Mouse (Mus musculus) heart, embryonic 14.5 days (tissue): Measurements from ENCODE around the gene Elmod3. TPM values are rescaled to one million over a fixed set of nuclear protein-coding genes. Genes with fewer than 3 reads are reported as not detected.

Source experiments
- ATAC-seq: fragments of 200-750 bp; cut with Nextera tagmentation; 2 replicates; pipeline ENCODE4 v1.8.0; 2017; ENCODE audit warnings: low read depth, moderate TSS enrichment; ENCODE audit not compliant: insufficient number of reproducible peaks, insufficient read depth, low FRiP score
- H3K27ac ChIP-seq, 2 experiments: fragments of 200-500 bp in 1 of 2; fragments of 300-500 bp in 1 of 2; sonication (generic) in 1 of 2; replicated peaks in 1 of 2; 2 replicates each; pipeline ENCODE4 v1.5.1; 2012 to 2014; ENCODE audit warnings: low read depth in 2 of 2, low read length in 2 of 2, control low read depth in 1 of 2, mild to moderate bottlenecking in 1 of 2, mixed read lengths in 1 of 2; ENCODE audit not compliant: control insufficient read depth in 1 of 2, insufficient read depth in 1 of 2
- H3K27me3 ChIP-seq: fragments of 300-500 bp; sonication (generic); 2 replicates; pipeline ENCODE4 v1.6.1; 2014; ENCODE audit warnings: mild to moderate bottlenecking, low read length, control low read depth; ENCODE audit not compliant: control insufficient read depth, insufficient read depth
- H3K36me3 ChIP-seq: fragments of 300-500 bp; sonication (generic); 2 replicates; pipeline ENCODE4 v1.6.1; 2014; ENCODE audit warnings: mild to moderate bottlenecking, control low read depth, low read length, mixed read lengths; ENCODE audit not compliant: control insufficient read depth, insufficient read depth
- H3K4me1 ChIP-seq, 2 experiments: fragments of 200-500 bp in 1 of 2; fragments of 300-500 bp in 1 of 2; sonication (generic) in 1 of 2; 2 replicates each; pipeline ENCODE4 v1.6.1; 2012 to 2014; ENCODE audit warnings: low read length in 2 of 2, control low read depth in 1 of 2, mixed read lengths in 1 of 2; ENCODE audit not compliant: control insufficient read depth in 2 of 2, insufficient read depth in 2 of 2
- H3K4me2 ChIP-seq: fragments of 300-500 bp; sonication (generic); 2 replicates; pipeline ENCODE4 v1.6.1; 2014; ENCODE audit warnings: mild to moderate bottlenecking, low read length
- H3K4me3 ChIP-seq, 2 experiments: fragments of 200-500 bp in 1 of 2; fragments of 300-500 bp in 1 of 2; sonication (generic) in 1 of 2; 2 replicates each; pipeline ENCODE4 v1.5.1; 2012 to 2014; ENCODE audit warnings: low read length in 2 of 2, mild to moderate bottlenecking in 2 of 2, control low read depth in 1 of 2, low read depth in 1 of 2, moderate library complexity in 1 of 2; ENCODE audit not compliant: control insufficient read depth in 1 of 2, insufficient read depth in 1 of 2
- H3K9ac ChIP-seq: fragments of 300-500 bp; sonication (generic); 2 replicates; pipeline ENCODE4 v1.6.1; 2014; ENCODE audit warnings: mild to moderate bottlenecking, low read length
- H3K9me3 ChIP-seq: fragments of 300-500 bp; sonication (generic); 2 replicates; pipeline ENCODE4 v1.6.1; 2016; ENCODE audit warnings: low read length, control low read depth; ENCODE audit not compliant: control insufficient read depth
- WGBS: fragments of 180-500 bp; shearing (Covaris S2); extraction: QIAGEN DNeasy Blood & Tissue Kit; methylation state at CpG from one replicate; pipeline ENCODE4 v1.1.7; 2014; 5-methylcytosine and 5-hydroxymethylcytosine counted together
- polyA plus RNA-seq: library from polyadenylated mRNA; unstranded; fragments of >200 nt; fragmentation: Nextera tagmentation; extraction: Ambion mirVana; gene quantifications from 2 replicates; pipeline ENCODE4 v1.2.1, GENCODE M21; 2014

The Elmod3 gene
- polyA plus RNA-seq, 1 experiment from 2014 or later: 16.3 TPM

DNA sequence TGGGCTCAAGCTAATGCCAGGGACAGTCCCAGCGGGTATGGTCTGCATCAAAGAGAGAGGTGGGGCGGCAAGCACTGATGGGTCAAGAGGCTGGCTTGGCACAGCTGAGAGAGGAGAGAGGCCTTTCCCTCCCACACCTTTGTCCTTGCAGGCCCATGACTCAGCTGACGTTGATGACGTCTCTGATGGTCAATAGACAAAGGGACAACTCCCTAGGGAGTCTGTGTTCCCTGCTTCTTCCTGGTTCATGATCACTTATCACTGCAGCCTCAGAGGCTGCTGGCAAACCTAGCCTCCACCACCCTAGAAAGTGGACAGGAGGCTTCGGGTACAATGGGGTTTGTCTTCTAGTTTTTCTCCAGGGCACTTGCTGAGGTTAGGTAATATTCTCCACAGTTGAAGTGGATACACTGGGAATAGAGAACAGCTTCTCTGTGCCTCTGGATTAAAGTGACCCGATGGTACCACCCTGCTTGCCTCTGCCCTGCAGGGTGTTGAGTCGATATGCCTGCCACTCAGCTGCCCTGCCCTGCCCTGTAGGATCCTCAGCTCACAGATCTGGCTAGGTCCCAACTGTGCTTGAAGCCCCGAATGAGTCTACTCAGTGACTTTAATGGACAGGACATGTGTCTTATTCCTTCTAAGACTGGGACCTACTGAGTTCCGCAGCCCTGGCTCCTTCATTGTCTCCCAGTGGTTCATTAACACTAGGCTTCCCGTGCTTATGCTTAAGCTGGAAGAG is 69.6 kb downstream of the Elmod3 start:
- Histone ChIP-seq H3K4me3 (no peak overlapping the region), H3K4me2 (no peak overlapping the region), H3K4me1 (peaks cover 0 to 2% of the 10 kb centered on the region in 2 experiments; a peak in 1 of 4 replicates), H3K36me3 (no peaks in the 10 kb centered on the region), H3K27me3 (no peaks in the 10 kb centered on the region), H3K27ac (no peak overlapping the region), H3K9me3 (no peaks in the 10 kb centered on the region), H3K9ac (no peak overlapping the region)
- ATAC-seq: no peak
- 69% methylated on average over 10 of the region's 10 CpGs for WGBS

- Histone ChIP-seq H3K27me3 (no peaks in the 10 kb centered on the region), H3K4me3 (no peak overlapping the region), H3K9me3 (no peaks in the 10 kb centered on the region), H3K9ac (no peak overlapping the region), H3K36me3 (no peaks in the 10 kb centered on the region), H3K4me2 (no peak overlapping the region), H3K4me1 (no peaks in the 10 kb centered on the region), H3K27ac (no peak overlapping the region)
- no peak for ATAC-seq
- WGBS: 70% methylated on average over 4 of the region's 4 CpGs
These were observed 71.1 kb downstream of the Elmod3 start for GRCm38 (mm10) chr6:72527070-72527469.

DNA sequence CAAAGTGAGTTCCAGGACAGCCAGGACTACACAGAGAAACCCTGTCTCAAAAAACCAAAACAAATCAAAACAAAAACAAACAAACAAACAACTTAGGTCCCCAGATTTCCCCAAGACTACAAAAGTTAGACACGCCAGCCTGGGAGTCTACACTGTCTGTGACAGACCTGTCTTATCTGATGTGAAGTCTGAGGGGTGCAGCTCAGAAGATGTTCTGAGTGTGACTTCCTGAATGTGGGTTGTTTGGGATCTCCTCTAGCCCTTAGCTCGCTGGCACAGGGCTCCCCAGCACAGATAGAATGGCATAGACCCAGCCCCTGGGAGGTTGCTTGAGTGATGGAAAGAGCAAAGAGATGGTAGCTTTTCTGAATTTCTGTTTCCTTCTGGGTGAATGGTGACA is 74.1 kb downstream of the Elmod3 start:
- H3K27ac ChIP-seq: no peak overlapping the region
- H3K9ac ChIP-seq: no peak overlapping the region
- no peaks in the 10 kb centered on the region for H3K36me3 ChIP-seq
- no peaks in the 10 kb centered on the region for H3K9me3 ChIP-seq
- peaks cover 9 to 11% of the 10 kb centered on the region in 2 experiments; a peak in 3 of 4 replicates for H3K4me1 ChIP-seq
- H3K4me3 ChIP-seq: no peak overlapping the region
- no peak overlapping the region for H3K4me2 ChIP-seq
- no peaks in the 10 kb centered on the region for H3K27me3 ChIP-seq
- 70% methylated on average over 2 of the region's 2 CpGs for WGBS
- ATAC-seq: no peak

- 66% methylated on average over 4 of the region's 4 CpGs for WGBS
- Histone ChIP-seq H3K9ac (no peak overlapping the region), H3K27ac (no peak overlapping the region), H3K9me3 (no peaks in the 10 kb centered on the region), H3K36me3 (no peaks in the 10 kb centered on the region), H3K27me3 (no peaks in the 10 kb centered on the region), H3K4me1 (peaks cover 9 to 11% of the 10 kb centered on the region in 2 experiments; a peak in 3 of 4 replicates), H3K4me2 (no peak overlapping the region), H3K4me3 (no peak overlapping the region)
- ATAC-seq: no peak
These were observed 75.0 kb downstream of the Elmod3 start for GRCm38 (mm10) chr6:72523222-72523621.

GRCm38 (mm10) chr6:72522288-72522687 is 75.9 kb downstream of the Elmod3 start:
- Histone ChIP-seq H3K4me1 (peaks cover 9 to 11% of the 10 kb centered on the region in 2 experiments; a peak in 3 of 4 replicates), H3K9me3 (no peaks in the 10 kb centered on the region), H3K4me2 (no peak overlapping the region), H3K36me3 (no peaks in the 10 kb centered on the region), H3K27me3 (no peaks in the 10 kb centered on the region), H3K27ac (no peak overlapping the region), H3K9ac (no peak overlapping the region), H3K4me3 (no peak overlapping the region)
- no peak for ATAC-seq
- 72% methylated on average over 5 of the region's 5 CpGs for WGBS

- 86% methylated on average over 5 of the region's 5 CpGs for WGBS
- Histone ChIP-seq H3K27ac (no peak within 1 kb of the TSS), H3K4me3 (no peak within 1 kb of the TSS), H3K9ac (no peak within 1 kb of the TSS), H3K27me3 (no peaks in the 10 kb centered on the region), H3K36me3 (no peaks in the 10 kb centered on the region), H3K4me1 (peaks cover 9 to 11% of the 10 kb centered on the region in 2 experiments; a peak in 3 of 4 replicates), H3K4me2 (no peak within 1 kb of the TSS), H3K9me3 (no peaks in the 10 kb centered on the region)
- no peak for ATAC-seq
These were observed 76.6 kb downstream of the Elmod3 start, which contains the start of gene Sh2d6 for GRCm38 (mm10) chr6:72521607-72522006. Gene Sh2d6 (minus strand): TSS chr6:72521707.

GRCm38 (mm10) chr6:72520904-72521303 is 77.3 kb downstream of the Elmod3 start:
- H3K4me3 ChIP-seq: no peak overlapping the region
- no peak overlapping the region for H3K9ac ChIP-seq
- ATAC-seq: no peak
- H3K4me2 ChIP-seq: no peak overlapping the region
- H3K27ac ChIP-seq: no peak overlapping the region
- peaks cover 9 to 11% of the 10 kb centered on the region in 2 experiments; a peak in 3 of 4 replicates for H3K4me1 ChIP-seq
- WGBS: 97% methylated on average over 5 of the region's 5 CpGs
- H3K36me3 ChIP-seq: no peaks in the 10 kb centered on the region
- H3K27me3 ChIP-seq: no peaks in the 10 kb centered on the region
- H3K9me3 ChIP-seq: no peaks in the 10 kb centered on the region
